Mouse (Mus musculus): Measurements from ENCODE around the gene Nxpe3.

DNA sequence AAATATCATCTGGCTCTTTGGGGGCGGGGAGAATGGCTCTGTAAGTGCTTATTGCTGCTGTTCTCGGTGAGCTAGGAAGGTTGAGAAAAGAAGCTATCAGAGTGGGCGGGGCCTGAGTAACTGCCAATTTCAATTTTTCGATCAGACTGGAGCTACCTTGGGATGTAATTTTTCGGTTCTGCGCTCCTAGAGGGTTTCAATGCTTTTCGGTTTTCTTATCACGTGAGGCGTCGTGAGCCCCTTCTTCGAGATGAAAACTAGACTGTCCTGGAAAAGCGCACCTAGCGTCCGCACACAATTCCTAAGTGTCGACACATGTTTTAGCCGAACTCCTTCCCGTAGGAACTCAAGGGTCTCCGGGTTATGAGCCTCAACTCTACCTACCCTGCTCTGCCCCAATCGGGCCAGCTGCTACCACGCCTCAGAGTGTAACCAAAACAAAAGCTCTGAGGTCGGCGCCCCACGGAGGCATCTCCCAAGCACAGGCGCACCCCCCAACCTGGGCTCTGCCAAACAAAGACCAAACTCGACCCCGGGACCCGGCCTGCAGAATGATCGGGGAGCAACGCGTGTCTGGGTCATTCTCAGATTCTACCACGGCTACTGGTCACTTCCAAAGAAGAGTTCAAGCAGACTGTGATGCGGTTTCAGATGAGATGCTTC, 38.7 kb upstream of the Nxpe3 start:
- TF ChIP-seq CTCF (IDR thresholded peaks at IDR 0.05; ENCODE audit: borderline replicate concordance, extremely low read depth, insufficient read depth, insufficient read length) (no peak), POLR2A (IDR thresholded peaks at IDR 0.05; ENCODE audit: borderline replicate concordance, extremely low read depth, insufficient read depth, insufficient read length, poor library complexity, severe bottlenecking) (no peak)

Measured in brain, embryonic 14.5 days (tissue).